Mouse (Mus musculus) liver, postnatal 0 days (tissue): ENCODE data around the gene Cabp4.

Source experiments
- CTCF ChIP-seq: sonication (generic); IDR thresholded peaks from 2 replicates; pipeline ENCODE4 v1.5.1; 2016; ENCODE audit warnings: antibody characterized with exemption, low read depth
- EP300 ChIP-seq: IDR thresholded peaks from 2 replicates; pipeline ENCODE4 v1.6.1; 2016; ENCODE audit warnings: antibody characterized with exemption, low read depth, mild to moderate bottlenecking

DNA sequence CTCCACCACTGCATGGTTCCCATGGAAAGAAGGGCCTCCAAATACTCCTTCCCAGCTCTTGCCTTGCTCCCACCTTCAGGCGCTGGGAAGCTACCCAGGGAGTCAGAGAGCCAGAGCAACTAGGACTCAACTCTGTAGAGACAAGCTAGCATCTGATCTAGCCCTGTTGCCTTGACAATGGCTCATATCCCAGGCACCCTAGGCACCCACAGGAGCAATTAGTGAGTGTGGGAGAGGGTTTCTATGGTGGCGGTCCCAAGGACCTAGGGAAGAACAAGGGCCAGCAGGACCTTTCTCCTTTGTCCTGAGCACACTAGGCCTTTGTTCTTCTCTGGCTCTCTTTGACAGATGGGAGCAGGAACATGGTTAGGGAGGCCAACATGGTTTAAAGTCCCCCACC lies 39.9 kb upstream of the Cabp4 start:
- TF ChIP-seq CTCF (no peak), EP300 (no peak)
